Mouse (Mus musculus): ENCODE results near the gene Gopc.
"Not testable (repeated sequence)": the region's sequence is repeated elsewhere in the genome, so short reads cannot be mapped to it uniquely, and the experiment has no call there.

Gopc gene

DNA sequence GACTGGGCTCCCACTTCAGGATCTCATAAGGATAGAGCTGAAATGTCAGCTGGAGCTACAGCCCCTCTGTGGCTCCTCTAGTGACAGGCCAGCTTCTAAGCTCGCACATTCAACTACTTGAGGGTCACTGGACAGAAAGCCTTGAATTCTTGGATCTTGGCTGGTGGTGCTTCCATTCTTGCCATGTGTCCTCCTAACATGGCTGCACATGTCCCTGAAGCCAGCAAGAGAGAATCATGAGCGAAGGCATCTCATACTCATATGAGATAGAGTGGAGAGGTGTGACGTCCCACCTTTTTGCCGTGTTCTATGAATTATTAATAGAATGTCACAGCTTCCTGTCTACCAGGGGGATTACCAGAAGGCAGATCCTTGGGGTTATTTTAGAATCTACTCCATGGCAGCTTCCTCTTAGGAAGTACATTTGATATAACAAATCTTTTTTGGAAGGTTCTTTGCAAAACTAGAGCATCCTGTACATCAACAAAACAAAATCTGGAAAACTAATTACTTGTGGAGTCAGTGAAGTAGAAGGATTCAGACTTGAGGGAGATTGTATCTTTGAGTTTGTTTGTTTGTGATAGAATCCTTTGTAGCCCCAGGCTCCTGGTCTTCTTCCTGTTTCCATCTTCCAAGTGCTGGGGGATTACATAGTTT, 87.9 kb downstream of the Gopc start:
- DNase-seq: no peak

DNA sequence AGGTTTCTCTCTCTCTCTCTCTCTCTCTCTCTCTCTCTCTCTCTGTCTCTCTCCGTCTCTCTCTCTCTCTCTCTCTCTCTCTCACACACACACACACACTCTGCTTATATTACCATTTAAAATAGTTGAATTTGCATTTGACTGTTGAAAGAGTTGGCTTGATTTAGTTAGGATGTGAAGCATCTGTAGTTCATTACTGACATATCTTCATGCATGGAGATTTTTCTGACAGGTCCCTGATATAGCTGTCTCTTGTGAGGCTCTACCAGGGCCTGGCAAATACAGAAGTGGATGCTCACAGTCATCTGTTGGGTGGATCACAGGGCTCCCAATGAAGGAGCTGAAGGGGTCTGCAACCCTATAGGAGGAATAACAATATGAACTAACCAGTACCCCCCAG, 89.5 kb downstream of the Gopc start:
- not testable (repeated sequence) for DNase-seq

DNA sequence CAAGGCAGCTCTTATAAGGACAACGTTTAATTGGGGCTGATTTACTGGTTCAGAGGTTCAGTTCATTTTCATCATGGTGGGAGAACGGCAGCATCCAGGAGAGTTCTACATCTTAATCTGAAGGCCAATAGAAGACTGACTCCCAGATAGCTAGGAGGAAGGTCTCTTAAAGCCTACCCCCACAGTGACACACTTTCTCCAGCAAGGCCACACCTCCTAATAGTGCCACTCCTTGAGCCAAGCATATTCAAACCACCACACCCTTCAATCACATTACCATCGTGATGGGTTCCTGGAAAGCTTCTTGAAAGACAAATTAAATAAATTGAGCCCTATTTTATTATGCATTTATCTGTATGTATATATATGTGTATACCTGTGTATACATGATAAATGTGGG, 92.7 kb downstream of the Gopc start:
- no peak for DNase-seq

DNA sequence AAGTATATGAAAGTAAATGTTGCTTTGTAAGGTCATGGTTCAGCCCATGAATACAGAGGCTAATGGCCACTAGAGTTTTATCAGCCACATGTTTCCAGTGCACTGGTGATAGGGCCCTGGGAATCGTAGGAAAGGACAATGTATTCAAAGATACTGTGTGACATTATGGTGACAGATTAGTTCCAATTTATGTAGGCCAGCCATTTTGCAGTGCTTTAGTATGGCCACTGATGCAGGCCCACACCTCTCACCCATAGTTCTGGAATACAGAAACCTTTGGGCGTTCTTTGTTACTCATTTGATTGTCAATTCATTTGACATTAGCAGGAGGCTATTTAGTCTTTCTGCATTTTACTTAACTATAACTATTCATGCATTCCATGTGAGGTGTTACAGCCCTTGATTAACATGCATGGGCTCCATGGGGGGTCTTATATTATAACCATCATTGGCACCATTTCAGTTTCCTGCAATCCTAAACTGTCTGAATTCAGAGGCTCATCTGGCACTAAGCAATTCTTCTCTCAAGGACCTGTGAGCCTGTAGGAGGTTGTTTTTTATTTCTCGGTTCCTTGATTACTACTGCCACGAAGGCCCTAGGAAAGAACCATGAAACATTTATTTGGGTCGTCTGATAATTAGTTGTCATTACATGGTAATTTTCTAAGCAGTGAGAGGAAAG, 93.9 kb downstream of the Gopc start:
- DNase-seq: no peak

Measured in right cerebral cortex, postnatal 14 days (tissue).